Mouse (Mus musculus) layer of hippocampus, adult 8-10 months (tissue): ENCODE results near the gene Tead1. TPM values are rescaled to one million over a fixed set of nuclear protein-coding genes. Genes with fewer than 3 reads are reported as not detected.

Experiments used
- DNase-seq, 2 experiments: peaks; one replicate each; pipeline ENCODE4 v3.0.0; 2022; ENCODE audit warnings: low spot score in 2 of 2
- total RNA-seq, 4 experiments: library from RNA; stranded (reverse); gene quantifications; 2 replicates each; pipeline ENCODE4 v1.2.4; 2022

Gene Tead1
- total RNA-seq, 4 experiments from 2014 or later = 19.8 to 37.6 (median 27.3) TPM

GRCm38 (mm10) chr7:112773601-112774000, 94.5 kb downstream of the Tead1 start:
- DNase-seq = no peak

GRCm38 (mm10) chr7:112775816-112776215, 96.7 kb downstream of the Tead1 start:
- no peak for DNase-seq

GRCm38 (mm10) chr7:112776670-112777069, 97.6 kb downstream of the Tead1 start:
- DNase-seq = no peak

- DNase-seq = no peak
Observed at GRCm38 (mm10) chr7:112779636-112780035, 100.5 kb downstream of the Tead1 start.

- no peak for DNase-seq
Observed at GRCm38 (mm10) chr7:112780910-112781309, 101.8 kb downstream of the Tead1 start.

- DNase-seq = no peak
Observed at GRCm38 (mm10) chr7:112781987-112782386, 102.9 kb downstream of the Tead1 start.

- DNase-seq = no peak
Observed at GRCm38 (mm10) chr7:112784278-112784677, 105.2 kb downstream of the Tead1 start.

- DNase-seq = no peak
Observed at GRCm38 (mm10) chr7:112785271-112785670, 106.2 kb downstream of the Tead1 start.

GRCm38 (mm10) chr7:112786556-112787225, 107.6 kb downstream of the Tead1 start:
- no peak for DNase-seq

GRCm38 (mm10) chr7:112787281-112787680, 108.2 kb downstream of the Tead1 start:
- no peak for DNase-seq

- no peak for DNase-seq
Observed at GRCm38 (mm10) chr7:112788321-112788751, 109.2 kb downstream of the Tead1 start.

- DNase-seq = no peak
Observed at GRCm38 (mm10) chr7:112789693-112790092, 110.6 kb downstream of the Tead1 start.

GRCm38 (mm10) chr7:112790334-112790733, 111.2 kb downstream of the Tead1 start:
- no peak for DNase-seq

- DNase-seq = peak; percentile 22 to 27
Observed at GRCm38 (mm10) chr7:112792679-112793078, 113.6 kb downstream of the Tead1 start.

GRCm38 (mm10) chr7:112793903-112794302, 114.8 kb downstream of the Tead1 start:
- DNase-seq = no peak

GRCm38 (mm10) chr7:112794481-112794880, 115.4 kb downstream of the Tead1 start:
- DNase-seq = no peak

- DNase-seq = no peak
Observed at GRCm38 (mm10) chr7:112797526-112798321, 118.6 kb downstream of the Tead1 start.

- no peak for DNase-seq
Observed at GRCm38 (mm10) chr7:112801706-112802105, 122.6 kb downstream of the Tead1 start.

GRCm38 (mm10) chr7:112806718-112807400, 127.7 kb downstream of the Tead1 start:
- no peak for DNase-seq

- DNase-seq = no peak
Observed at GRCm38 (mm10) chr7:112807401-112807751, 128.3 kb downstream of the Tead1 start.

- no peak for DNase-seq
Observed at GRCm38 (mm10) chr7:112810752-112811151, 131.6 kb downstream of the Tead1 start.
